Mouse (Mus musculus) testis, adult 2 months (tissue): ENCODE results near the gene Dusp2. TPM values are rescaled to one million over a fixed set of nuclear protein-coding genes. Genes with fewer than 3 reads are reported as not detected.

Experiments
- H3K27ac ChIP-seq: fragments of 200-500 bp; 2 replicates; pipeline ENCODE4 v1.5.1; 2012; ENCODE audit warnings: low read depth, low read length; ENCODE audit not compliant: control insufficient read depth, insufficient read depth
- H3K27me3 ChIP-seq: fragments of 200-500 bp; 2 replicates; pipeline ENCODE4 v1.6.1; 2012; ENCODE audit warnings: mild to moderate bottlenecking, low read length, moderate library complexity; ENCODE audit not compliant: control insufficient read depth, insufficient read depth
- H3K36me3 ChIP-seq: fragments of 200-500 bp; 2 replicates; pipeline ENCODE4 v1.6.1; 2012; ENCODE audit warnings: mild to moderate bottlenecking, low read length; ENCODE audit not compliant: control insufficient read depth, insufficient read depth
- H3K4me1 ChIP-seq: fragments of 200-500 bp; 2 replicates; pipeline ENCODE4 v1.6.1; 2012; ENCODE audit warnings: low read length; ENCODE audit not compliant: control insufficient read depth, insufficient read depth
- H3K4me3 ChIP-seq: fragments of 200-500 bp; 2 replicates; pipeline ENCODE4 v1.5.1; 2012; ENCODE audit warnings: low read depth, mild to moderate bottlenecking, low read length, moderate library complexity, mixed read lengths; ENCODE audit not compliant: control insufficient read depth
- CTCF ChIP-seq: fragments of 200-500 bp; IDR thresholded peaks from 2 replicates; pipeline ENCODE4 v1.5.1; 2012; ENCODE audit warnings: low read depth, mild to moderate bottlenecking, inconsistent platforms, low read length, moderate library complexity; ENCODE audit not compliant: control insufficient read depth, insufficient read depth, insufficient replicate concordance
- POLR2A ChIP-seq: fragments of 200-500 bp; IDR thresholded peaks from 2 replicates; pipeline ENCODE4 v1.6.1; 2012; ENCODE audit warnings: low read depth, mild to moderate bottlenecking, inconsistent platforms, low read length, moderate library complexity; ENCODE audit not compliant: control insufficient read depth
- polyA plus RNA-seq: library from polyadenylated mRNA; depleted of rRNA; stranded (reverse); fragments of >200 nt; gene quantifications from 2 replicates; pipeline ENCODE4 v1.2.3, GENCODE M21; 2012

Dusp2 gene
- polyA plus RNA-seq, 1 experiment, result 6.7 TPM

GRCm38 (mm10) chr2:127312801-127313200 is 23.2 kb upstream of the Dusp2 start:
- no peaks in the 10 kb centered on the region for H3K36me3 ChIP-seq
- H3K4me1 ChIP-seq, result no peaks in the 10 kb centered on the region
- H3K27me3 ChIP-seq, result no peaks in the 10 kb centered on the region
- H3K4me3 ChIP-seq, result no peak overlapping the region
- no peak for TF ChIP-seq POLR2A
- TF ChIP-seq CTCF, result no peak
- no peak overlapping the region for H3K27ac ChIP-seq

DNA sequence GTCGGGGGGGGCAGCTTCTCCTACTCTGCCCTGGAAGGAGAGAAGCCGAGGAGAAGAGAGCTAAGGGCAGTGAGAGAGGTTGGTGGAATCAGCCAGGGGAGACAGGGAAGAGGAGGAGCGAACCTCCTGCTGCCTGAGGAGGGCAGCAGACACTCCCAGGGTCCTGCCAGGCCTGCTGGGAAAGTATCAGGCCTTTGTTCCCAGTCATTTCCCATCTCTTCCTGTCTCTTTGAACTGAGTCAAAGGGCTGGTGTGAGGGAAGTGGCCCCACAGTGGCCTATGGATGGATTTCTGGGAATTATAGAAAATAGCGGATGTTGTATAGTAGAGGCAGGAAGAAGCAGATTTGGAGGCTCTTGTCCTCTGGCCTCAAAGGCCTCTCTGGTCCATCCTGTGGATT is 22.1 kb upstream of the Dusp2 start:
- TF ChIP-seq CTCF, result no peak
- no peak for TF ChIP-seq POLR2A
- Histone ChIP-seq H3K27me3 (no peaks in the 10 kb centered on the region), H3K27ac (no peak overlapping the region), H3K4me1 (no peaks in the 10 kb centered on the region), H3K4me3 (no peak overlapping the region), H3K36me3 (no peaks in the 10 kb centered on the region)

DNA sequence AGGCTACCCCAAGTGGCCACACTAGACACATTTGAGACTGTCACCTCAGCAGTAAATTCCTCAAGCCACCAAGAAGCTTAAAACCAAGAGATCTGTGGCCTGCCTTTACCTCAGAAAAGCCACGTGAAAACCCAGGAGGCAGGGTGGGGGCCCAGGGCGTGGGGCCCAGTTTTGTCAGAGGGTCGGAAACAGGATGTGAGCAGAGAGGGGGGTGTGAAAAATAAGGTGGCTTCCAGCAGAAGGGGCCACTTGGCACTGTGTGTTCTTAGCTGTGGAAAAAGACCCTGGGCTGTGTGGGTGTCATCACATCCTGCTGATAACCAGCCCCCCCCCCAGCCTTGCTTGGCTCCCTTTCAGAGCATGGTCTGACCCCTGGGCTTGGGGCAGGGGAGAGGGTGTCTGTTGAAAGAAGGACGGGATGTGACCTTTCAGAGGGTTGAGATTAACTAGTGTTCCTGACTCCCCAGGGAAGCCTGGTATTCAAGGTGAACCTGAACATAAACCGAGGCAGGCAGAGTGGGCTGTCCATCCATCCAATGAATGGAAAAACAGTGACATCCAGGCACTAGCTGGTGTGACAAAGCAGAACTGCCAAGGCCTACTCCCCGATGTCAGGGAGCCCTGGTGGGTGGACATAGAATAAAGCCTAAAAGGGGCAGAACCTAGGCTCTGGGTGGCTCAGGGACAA is 21.3 kb upstream of the Dusp2 start:
- Histone ChIP-seq H3K4me1 (no peaks in the 10 kb centered on the region), H3K27me3 (no peaks in the 10 kb centered on the region), H3K27ac (no peak overlapping the region), H3K36me3 (no peaks in the 10 kb centered on the region), H3K4me3 (no peak overlapping the region)
- TF ChIP-seq CTCF (no peak), POLR2A (no peak)

DNA sequence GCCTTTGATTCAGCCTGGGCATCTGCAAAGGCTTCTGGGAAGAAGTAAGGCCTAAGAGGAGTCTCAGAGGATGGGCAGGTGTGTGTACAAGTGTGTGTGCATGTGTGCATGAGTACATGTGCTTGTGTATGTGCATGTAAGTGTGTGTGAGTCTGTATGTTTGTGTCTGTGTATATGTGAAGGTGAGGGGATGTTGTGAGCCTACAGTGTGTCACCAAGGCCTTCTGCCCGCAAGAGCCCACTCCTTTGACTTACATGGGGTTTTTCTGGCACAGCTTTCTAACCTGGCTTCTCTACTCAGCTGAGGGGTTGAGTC is 20.8 kb upstream of the Dusp2 start:
- Histone ChIP-seq H3K36me3 (no peaks in the 10 kb centered on the region), H3K27ac (no peak overlapping the region), H3K27me3 (no peaks in the 10 kb centered on the region), H3K4me3 (no peak overlapping the region), H3K4me1 (no peaks in the 10 kb centered on the region)
- TF ChIP-seq POLR2A (no peak), CTCF (no peak)

GRCm38 (mm10) chr2:127316431-127316830 is 19.5 kb upstream of the Dusp2 start:
- Histone ChIP-seq H3K27me3 (no peaks in the 10 kb centered on the region), H3K27ac (no peak overlapping the region), H3K4me3 (no peak overlapping the region), H3K4me1 (no peaks in the 10 kb centered on the region), H3K36me3 (no peaks in the 10 kb centered on the region)
- no peak for TF ChIP-seq POLR2A
- TF ChIP-seq CTCF, result no peak

GRCm38 (mm10) chr2:127318136-127318535 is 17.8 kb upstream of the Dusp2 start:
- no peaks in the 10 kb centered on the region for H3K36me3 ChIP-seq
- no peaks in the 10 kb centered on the region for H3K4me1 ChIP-seq
- H3K27ac ChIP-seq, result no peak overlapping the region
- H3K4me3 ChIP-seq, result no peak overlapping the region
- H3K27me3 ChIP-seq, result no peaks in the 10 kb centered on the region
- no peak for TF ChIP-seq POLR2A
- no peak for TF ChIP-seq CTCF

DNA sequence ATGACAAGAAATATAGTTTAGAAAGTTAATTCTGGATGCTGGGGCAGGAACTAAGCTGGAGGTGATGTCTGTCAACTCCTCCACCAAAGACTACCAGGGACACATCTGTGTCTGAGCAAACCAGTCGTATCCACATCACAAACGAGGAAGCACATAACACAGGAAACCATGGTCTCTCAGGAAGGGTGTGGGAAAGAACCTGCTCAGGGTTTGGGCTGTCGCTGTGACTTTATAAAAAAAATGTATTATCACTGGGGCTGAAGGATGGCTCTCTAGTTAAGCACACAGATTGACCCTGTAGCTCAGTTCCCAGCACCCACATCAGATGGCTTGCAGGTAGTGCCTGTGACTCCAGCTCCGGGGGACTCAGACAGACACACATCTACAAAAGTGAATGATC is 16.9 kb upstream of the Dusp2 start:
- H3K4me1 ChIP-seq, result no peaks in the 10 kb centered on the region; the same call in 1 of the 2 replicates
- H3K27ac ChIP-seq, result no peak overlapping the region
- H3K36me3 ChIP-seq, result no peaks in the 10 kb centered on the region
- no peak overlapping the region for H3K4me3 ChIP-seq
- TF ChIP-seq CTCF, result no peak
- no peak for TF ChIP-seq POLR2A
- H3K27me3 ChIP-seq, result no peaks in the 10 kb centered on the region
